Mouse (Mus musculus) frontal cortex, postnatal 14 days (tissue): ENCODE data around the gene Cox6b1.

Experiments used
- DNase-seq, 2 experiments: peaks; one replicate each; pipeline ENCODE4 v3.0.0; 2022; ENCODE audit warnings: low spot score in 2 of 2

The Cox6b1 gene

DNA sequence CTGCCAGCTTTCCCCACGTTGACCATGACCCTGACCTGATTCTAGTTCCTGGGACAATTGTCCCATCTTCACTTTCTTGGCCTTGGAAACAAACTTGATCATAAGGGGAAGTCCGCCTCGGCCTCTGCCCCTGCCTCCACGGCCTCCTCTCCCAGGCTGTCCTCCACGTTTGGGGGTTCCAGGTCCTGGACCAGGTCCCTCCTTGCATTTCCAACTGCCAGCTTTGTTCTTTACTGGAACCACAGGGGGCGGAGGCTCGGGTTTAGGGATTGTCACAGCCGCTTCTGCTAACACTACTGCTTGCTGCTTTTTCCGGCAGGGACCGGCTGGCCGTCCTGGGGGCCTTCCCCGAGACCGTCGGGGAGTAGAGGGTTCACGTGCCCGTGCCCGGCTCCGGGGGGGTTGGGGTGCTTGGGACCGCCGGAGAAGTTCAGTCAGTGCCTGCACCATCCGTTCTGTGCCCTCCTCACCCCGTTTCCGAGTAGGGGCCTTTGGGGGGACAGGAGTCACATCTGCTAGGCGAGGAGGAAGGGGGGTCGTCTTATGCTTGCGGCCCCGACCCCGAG, 39.4 kb downstream of the Cox6b1 start:
- DNase-seq = no peak

DNA sequence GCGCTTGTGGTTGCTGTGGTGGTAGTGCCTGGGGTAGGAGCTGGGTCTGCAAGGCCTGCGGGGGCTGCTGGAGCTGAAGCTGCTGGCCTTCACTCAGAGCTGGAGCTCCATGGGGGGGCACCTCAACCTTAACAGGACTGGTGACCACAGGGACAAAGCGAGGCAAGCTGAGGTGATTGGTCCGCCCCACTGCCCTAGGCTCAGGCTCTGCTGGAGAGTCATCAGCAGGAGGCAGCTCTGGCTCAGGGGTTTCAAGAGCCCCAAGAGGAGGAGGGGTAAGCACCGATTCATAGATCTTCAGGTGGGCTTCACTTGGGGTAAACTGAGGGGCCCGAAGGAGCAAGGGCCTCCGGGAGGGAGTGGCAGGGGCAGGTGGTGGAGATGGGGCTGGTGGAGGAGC, 40.8 kb downstream of the Cox6b1 start:
- DNase-seq = no peak

DNA sequence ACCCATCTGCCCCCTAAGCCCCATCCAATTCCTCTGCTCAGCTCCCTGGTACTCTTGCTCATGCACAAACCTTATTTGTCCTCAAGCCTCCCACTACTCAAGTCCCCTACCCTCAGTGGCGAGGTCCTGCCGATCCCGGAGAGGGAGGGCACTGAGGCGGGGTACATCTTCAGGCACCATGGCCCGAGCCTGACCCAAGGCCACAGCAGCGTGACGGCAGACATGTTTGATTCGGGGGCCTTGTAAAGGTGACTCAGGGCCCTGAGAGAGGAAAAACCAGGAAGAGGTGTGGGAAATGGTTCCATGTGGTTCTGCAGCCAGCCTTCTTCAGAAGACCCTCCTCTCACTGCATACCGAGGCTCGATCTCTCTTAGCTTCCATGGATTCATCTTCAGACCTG, 41.6 kb downstream of the Cox6b1 start:
- DNase-seq = no peak

DNA sequence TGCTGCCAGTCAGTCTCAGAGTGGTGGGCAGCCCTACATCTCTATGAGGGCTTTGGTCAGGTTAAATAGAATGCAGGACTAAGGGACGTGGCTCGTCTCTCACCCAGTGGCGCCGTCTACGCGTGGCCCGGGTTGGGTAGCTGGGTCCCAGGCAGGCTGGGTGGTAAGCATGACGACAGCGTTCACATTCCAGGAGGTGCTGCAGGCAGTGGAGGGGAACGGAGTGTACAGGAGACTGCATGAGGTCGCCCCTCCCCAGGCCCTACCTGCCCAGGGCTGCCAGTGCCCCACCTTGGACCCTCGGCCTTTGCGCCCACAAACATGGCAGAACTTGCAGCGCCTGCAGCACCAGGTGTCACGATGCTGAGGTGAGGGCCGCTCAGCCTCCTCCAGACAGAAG, 44.4 kb downstream of the Cox6b1 start:
- no peak for DNase-seq

DNA sequence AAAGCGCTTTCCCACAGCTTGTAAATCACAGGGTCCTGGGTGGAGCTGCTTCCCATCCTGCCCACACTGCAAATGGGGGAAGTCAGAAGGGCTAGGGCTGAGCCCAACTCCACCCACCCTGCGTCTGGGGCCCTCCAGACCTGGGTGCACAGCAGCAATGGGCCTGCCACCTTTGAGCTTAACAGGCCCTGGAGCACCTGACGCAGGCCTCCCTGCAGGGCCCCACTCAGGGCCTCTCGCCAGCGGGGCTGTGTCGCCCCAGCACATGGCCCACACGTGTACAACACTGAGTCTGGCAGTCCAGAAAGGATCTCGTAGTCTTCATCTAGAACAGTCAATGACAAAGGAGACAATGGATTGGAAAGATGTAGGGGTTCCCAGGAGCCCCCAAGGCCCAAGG, 46.0 kb downstream of the Cox6b1 start:
- DNase-seq = no peak

DNA sequence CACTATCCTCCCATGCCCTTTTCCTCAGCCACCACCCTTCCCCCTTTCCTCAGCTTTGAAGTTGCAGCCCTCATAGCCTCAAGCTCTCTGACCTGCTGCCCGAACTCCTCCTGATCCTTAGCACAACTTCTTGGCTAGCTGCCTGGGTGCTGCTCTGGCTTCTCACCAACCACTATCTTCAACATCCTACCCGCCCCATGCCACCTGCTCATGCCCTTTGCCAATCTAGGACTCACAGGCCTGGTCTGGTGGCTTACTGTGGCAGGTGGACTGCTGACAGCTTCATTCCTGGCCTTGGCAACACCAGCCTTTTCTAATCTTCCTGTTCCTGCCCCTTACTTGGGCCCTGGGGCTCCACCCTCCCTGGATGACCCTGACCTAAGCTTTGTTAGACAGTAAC, 53.0 kb downstream of the Cox6b1 start:
- DNase-seq = no peak

DNA sequence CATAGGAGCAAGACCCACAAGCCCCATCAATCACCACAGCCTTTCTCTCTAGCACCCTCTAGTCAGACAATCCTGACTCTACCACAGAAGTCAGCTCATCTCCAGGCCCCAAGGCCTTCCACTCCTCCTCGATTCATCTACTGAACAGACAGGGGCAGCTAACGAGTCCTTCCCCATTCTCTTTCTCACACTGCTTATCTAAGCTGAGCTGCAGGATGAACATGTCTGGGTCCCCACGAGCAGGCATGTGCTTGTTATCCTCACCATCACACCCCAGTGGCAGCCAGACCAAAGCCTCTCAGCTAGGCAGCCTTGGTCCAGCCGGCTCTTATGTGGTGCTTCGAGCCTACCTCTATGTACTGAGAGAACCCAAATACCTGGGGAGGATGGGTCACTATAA, 53.6 kb downstream of the Cox6b1 start:
- DNase-seq = no peak

DNA sequence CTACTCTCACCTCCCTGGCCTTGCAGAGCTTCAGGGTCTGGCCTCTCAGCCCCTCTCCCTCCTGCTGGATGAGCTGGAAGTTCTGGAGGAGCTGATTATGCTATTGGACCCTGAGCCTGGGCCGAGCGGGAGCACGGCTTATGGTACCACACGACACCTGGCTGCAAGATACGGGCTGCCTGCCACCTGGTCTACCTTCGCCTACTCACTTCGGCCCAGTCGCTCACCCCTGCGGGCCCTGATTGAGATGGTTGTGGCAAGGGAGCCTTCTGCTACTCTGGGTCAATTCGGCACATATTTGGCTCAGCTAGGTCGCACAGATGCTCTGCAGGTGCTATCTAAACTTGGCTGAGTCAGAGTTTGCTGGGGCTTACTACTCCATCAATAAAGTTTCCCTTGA, 58.4 kb downstream of the Cox6b1 start:
- DNase-seq = no peak
